Mouse (Mus musculus) myocyte (in vitro differentiated cells): ENCODE results near the gene Dock4.

Experiments used
- POLR2A ChIP-seq: IDR thresholded peaks from one replicate; pipeline ENCODE4 v1.6.1; 2011; ENCODE audit warnings: low read depth, mild to moderate bottlenecking, control low read depth, moderate library complexity; ENCODE audit not compliant: insufficient read length
- REST ChIP-seq: IDR thresholded peaks from one replicate; pipeline ENCODE4 v1.6.1; 2011; ENCODE audit warnings: mild to moderate bottlenecking, control low read depth, moderate library complexity; ENCODE audit not compliant: insufficient read depth, insufficient read length
- USF1 ChIP-seq: IDR thresholded peaks from one replicate; pipeline ENCODE4 v1.6.1; 2011; ENCODE audit warnings: low read depth, mild to moderate bottlenecking, control low read depth, moderate library complexity

DNA sequence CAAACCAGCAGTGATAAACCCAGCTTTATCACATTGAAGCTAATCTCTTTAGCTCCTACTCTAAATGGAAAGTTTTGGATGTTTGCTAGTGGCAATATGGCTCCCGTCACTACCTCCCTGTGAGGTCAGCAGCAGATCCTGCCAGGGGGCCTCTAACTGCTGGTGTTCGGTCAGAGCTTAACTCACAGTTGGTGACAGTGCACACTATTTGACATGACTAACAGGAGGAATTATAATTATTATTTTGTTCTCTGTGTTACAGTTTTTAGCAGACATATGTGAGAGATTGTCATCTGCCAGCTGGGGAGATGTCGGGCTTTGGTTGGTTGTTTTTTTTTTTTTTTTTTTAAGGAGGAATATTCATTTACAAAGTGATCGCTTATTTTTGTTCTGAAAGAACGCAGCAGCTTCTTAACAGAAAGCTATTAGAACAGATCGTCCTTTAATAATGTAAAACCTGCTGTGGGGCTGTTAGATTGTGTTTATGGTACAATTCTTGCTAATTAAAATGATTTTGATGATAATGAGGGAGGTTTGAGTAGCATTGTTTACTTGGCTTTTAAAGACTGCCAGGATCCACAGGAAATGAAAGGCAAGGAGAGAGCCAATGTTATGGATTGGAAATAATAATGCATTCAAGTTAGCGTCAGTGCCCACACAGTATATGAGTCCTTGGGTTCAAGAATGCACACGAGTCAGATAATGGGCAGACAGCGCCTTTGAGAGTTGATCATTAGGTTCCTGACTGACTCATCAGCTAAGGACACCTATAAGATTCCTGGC lies 352.0 kb downstream of the Dock4 start:
- no peak for TF ChIP-seq USF1
- no peak for TF ChIP-seq REST
- TF ChIP-seq POLR2A = no peak
